Mouse (Mus musculus) gonadal fat pad, adult 2 months (tissue): ENCODE measurements around the gene Tox4. TPM values are rescaled to one million over a fixed set of nuclear protein-coding genes. Genes with fewer than 3 reads are reported as not detected.
"Not testable (repeated sequence)": the region's sequence is repeated elsewhere in the genome, so short reads cannot be mapped to it uniquely, and the experiment has no call there.

Experiments
- DNase-seq: peaks from one replicate; pipeline ENCODE4 v3.0.0-alpha.2; 2012; ENCODE audit warnings: low read depth
- polyA plus RNA-seq: library from polyadenylated mRNA; depleted of rRNA; stranded (reverse); fragments of >200 nt; gene quantifications from 2 replicates; pipeline ENCODE4 v1.2.3, GENCODE M21; 2012; rRNA removed

Gene Tox4
- 30.5 and 38.7 TPM in 2 replicates for polyA plus RNA-seq

DNA sequence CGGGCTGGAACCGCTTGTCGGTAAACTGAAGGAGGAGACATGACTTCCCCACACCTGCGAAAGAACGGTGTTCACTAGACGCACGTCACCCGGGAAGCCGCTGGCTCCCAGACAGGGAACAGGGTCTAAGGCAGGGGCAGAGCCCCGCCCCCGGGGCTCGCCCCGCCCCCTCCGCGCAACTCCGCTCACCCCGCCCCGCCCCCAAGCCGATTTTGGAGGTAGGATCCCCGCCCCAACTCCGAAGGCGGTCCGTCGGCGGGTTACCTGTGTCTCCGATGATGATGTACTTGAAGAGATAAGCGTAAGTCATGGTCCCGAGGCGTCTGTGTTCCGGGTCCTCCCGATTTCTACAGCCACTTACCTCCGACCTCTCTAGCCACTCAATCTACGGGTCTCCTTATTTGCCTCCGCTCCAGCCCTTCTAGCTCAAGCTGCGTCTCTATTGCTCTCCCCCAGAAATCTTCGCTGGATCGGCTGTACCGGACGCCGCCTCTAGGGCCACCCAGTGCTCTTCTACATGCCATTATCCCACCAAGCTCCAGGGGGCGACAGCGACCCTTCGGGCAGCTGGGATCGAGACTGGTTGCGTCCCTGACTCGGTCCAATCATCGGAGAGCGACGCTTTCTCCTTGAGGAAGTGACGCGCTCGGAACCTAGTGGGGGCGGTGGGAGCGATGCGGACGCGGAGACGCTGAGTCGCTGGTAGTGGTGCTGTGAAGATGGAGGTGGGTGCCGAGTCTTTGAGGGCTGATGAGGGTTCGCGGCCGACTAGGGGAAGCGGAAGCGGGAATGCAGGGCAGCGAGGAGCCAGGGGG is at the start of gene Tox4, which contains the start of gene Rab2b:
TSS of gene Tox4 (plus strand) at position 215 of the 815 bp plus-strand sequence.
TSS of gene Rab2b (minus strand) at position 614 of the 815 bp plus-strand sequence.
- peak; percentile 93 for DNase-seq

GRCm38 (mm10) chr14:52232249-52232648 is 46.7 kb upstream of the Tox4 start:
- no peak for DNase-seq

DNA sequence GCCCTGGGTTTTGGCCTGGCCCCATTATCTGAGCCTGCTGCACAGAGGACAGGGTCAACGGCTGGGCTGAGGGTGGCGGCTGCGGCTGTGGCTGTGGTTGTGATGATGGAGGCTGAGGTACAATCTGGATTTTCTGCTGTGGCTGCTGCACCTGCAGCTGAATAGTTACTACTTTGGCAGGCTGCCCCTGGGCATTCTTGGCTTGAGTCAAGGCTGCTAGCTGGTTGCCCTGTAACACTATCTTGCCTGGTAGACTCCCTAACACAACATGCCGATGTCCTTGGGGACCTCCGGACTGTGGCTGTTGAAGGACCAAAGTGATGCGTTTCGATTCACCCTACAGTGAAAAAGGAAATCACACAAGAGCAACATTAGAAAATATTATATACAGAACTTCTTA is 43.8 kb upstream of the Tox4 start:
- no peak for DNase-seq

DNA sequence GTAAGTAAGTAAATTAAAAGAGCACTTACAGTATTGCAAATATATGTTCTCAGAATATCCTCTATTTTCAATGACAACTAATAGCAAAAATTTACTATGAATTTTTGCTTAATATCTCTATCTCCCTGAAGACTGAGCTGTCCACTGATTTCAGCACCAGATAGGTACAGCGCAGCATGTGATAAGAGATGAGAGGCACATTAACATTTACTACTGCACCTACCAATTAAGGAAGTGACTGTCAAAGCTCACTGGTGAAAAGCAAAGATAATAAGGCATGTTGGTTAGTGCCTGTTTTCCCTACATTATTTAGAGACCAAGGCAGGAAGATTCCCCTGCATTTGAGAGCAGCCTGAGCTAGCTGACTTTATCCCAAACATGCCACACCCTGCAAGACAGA is 42.7 kb upstream of the Tox4 start:
- DNase-seq: no peak

- peak; percentile 93 for DNase-seq
Observed at GRCm38 (mm10) chr14:52244041-52244689, 34.8 kb upstream of the Tox4 start.

DNA sequence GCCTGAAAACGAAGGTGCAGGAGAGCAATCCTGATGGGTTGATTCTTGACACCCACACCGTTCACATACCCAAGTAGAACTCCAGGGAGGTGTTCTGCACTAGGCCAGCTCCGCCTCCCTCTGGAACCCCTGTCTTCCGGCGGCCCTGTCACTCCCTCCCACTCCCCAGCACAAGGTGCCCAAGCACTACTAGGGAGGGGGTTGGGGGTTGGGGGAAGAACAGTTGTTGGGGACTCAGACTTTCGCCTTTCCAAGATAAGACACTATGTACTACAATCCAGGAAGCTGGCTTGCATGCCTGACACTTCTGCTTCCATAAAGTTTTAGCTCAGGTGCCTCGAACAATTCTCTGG is 34.3 kb upstream of the Tox4 start:
- DNase-seq: no peak

- no peak for DNase-seq
Observed at GRCm38 (mm10) chr14:52246129-52246528, 32.8 kb upstream of the Tox4 start.

GRCm38 (mm10) chr14:52256311-52257175 is 22.4 kb upstream of the Tox4 start:
- DNase-seq: no peak

GRCm38 (mm10) chr14:52257484-52258213 is 21.3 kb upstream of the Tox4 start, which contains the start of gene Chd8:
Chd8 (minus strand) TSS chr14:52257780.
- DNase-seq: peak; percentile 80

GRCm38 (mm10) chr14:52272781-52273180 is 6.2 kb upstream of the Tox4 start:
- no peak for DNase-seq

DNA sequence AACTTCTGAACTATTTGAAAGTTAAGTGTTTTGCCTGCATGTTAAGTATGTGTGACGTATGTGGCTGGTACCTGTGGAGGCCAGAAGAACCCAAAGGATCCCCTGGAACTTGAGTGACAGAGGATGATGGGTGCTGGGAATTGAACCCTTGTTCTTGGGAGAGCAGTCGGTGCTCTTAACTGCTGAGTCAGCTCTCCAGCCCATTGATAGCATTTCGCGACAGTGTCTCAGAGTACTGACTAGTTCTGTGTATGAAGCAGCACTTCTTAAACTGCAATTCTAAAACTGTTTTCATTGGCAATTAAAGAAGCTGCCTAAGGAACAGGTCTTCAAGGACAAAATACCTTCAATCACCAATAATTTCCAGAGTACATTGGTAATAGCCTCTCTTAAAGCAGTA is 1.7 kb upstream of the Tox4 start:
- DNase-seq: no peak

DNA sequence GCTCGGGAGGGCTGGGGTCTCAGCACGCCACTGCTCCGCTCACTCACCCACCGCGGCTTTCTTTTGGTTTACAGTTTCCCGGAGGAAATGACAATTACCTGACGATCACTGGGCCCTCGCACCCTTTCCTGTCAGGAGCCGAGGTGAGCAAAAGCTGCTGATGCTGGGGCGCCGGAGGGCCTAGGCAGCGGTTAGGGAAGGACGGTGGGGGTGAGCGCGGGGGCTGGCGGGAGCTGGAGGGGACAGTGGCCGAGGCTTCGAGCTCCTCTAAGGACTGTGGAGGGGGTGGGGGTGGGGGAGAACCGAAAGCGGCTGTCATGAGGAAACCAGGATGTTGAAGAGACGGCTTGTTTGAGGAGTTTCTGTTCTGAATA is 788 bp downstream of the Tox4 start:
- DNase-seq: no peak

- DNase-seq: no peak
Observed at GRCm38 (mm10) chr14:52283629-52284028, 4.7 kb downstream of the Tox4 start.

GRCm38 (mm10) chr14:52284191-52284590 is 5.2 kb downstream of the Tox4 start:
- no peak for DNase-seq

DNA sequence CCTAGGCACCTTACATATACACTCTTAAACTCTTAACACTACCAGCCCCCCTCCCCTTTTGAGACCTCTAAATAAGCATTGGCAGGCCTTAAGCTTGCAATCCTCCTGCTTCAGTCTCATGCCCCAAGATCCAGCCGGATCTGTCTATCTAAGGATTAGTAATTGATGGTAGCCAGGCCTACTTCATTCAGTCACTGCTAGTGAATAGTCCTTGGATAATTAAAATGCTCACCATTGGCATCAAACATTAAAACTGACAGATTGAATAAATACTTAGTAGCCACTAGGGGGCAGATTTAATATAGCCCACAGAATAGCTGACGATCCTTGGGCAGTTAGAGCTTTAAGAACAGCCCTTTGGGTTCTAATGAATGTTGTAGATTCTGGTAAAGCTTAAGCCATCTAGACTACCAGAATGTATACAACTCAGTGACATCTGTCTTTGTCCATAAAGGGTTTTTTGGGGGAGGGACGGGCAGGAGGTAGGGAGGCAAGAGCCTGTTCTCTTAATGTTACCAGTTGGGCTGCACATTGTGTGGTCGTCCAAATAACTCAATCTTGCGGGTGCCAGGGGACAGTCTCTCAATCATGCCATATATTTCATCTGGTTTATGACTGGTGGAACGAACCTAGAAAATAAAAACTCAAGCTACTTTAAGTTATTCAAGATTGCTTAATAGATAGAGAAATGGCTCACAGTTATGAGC is 16.8 kb downstream of the Tox4 start:
- no peak for DNase-seq

- not testable (repeated sequence) for DNase-seq
Observed at GRCm38 (mm10) chr14:52303517-52303916, 24.6 kb downstream of the Tox4 start.

DNA sequence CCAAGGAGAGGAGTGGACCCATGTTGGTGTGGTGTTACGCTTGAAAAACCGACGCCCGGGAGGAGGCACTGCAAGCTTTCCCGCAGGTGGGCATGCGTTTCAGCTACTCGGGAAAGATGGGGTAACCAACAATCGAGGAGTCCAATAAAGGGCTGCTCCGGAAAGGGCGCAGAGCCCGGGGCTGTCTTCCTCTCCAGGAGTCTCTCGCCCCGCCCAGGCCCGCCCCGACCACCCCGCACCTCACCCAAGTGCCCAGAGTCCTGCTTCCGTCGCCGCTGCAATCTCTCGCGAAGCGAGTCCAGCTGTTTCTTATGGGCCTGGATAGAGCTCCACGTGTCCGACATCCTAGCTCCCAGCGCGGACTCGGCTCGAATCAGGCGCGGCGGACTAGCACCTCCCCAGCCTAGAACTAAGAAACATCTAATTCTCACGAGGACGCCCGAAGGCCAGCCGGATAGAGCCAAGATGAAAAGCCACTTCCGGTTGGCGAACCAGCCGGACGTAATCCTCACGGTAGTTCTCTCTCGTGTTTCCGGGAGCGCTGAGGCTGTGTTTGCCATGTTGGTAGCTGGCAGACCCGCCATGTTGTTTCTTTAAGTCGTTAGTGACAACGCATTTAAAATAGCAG is 25.8 kb downstream of the Tox4 start, which contains the start of gene Mettl3:
TSS of gene Mettl3 (minus strand) at position 485 of the 628 bp plus-strand sequence.
- DNase-seq: peak; percentile 77

DNA sequence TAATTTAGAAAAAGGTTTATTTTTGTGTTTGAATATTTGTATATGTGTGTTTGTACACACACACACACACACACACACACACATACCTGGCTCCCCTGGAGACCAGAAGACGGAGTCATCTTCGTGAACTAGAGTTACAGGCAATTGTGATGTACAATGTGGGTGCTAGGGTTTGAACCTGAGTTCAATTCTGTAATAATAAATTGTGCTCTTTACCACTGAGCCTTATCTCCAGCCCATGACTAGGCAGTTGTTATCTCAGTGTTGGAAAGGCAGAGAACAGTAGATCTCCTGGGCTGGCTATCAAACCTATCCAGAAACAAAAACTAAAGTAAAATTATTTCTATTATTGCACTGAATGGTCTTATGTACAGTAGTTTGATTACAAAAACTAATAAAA is 27.2 kb downstream of the Tox4 start:
- no peak for DNase-seq

DNA sequence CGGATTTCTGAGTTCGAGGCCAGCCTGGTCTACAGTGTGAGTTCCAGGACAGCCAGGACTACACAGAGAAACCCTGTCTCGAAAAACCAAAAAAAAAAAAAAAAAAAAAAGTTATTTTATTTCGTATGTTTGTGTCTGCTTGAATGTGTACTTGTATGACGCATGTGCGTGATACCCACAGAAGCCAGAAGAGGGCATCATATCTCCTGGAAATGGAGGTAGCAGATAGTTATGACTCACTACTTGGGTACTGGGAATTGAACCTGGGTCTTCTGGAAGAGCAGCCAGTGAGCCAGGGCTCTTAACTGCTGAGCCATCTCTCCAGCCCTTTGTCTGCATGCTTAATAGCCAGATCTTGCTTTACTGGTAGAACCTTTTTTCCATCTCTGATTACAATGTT is 31.4 kb downstream of the Tox4 start:
- DNase-seq: not testable (repeated sequence)

GRCm38 (mm10) chr14:52310906-52311305 is 32.0 kb downstream of the Tox4 start:
- DNase-seq: no peak
